Comparison of ENCODE assay signal across 8 mouse cellular contexts in genomic region chr1:89457126-89458031, GRCm38 (mm10). TPM values are rescaled to one million over a fixed set of nuclear protein-coding genes. Genes with fewer than 3 reads are reported as not detected.
DNase-seq lines count a peak whose midpoint lies in the region; ATAC-seq and TF ChIP-seq lines count a peak whose summit lies in the region.

No protein-coding gene starts in this region.

- H3K27ac ChIP-seq in layer of hippocampus, adult 2 months: peak overlapping the region; percentile 36; the same call in 1 of the 2 replicates
- H3K27ac ChIP-seq in embryonic facial prominence, embryonic 10.5 days (replicated peaks): no peak overlapping the region
- H3K27ac ChIP-seq in neural tube, embryonic 13.5 days (replicated peaks): 0 out of 2 replicates have a peak overlapping the region, but pooled peaks have one; percentile 19

- peaks cover 14% of the 10 kb centered on the region for H3K36me3 ChIP-seq in embryonic facial prominence, embryonic 10.5 days (replicated peaks)
- H3K36me3 ChIP-seq in neural tube, embryonic 13.5 days: no peaks in the 10 kb centered on the region

- peak overlapping the region; percentile 94 for H3K9ac ChIP-seq in neural tube, embryonic 13.5 days

- peaks cover 64% of the 10 kb centered on the region for H3K4me1 ChIP-seq in embryonic facial prominence, embryonic 10.5 days
- H3K4me1 ChIP-seq in neural tube, embryonic 13.5 days (replicated peaks): peaks cover 44% of the 10 kb centered on the region

- H3K9me3 ChIP-seq in embryonic facial prominence, embryonic 10.5 days: peaks cover 11% of the 10 kb centered on the region; the same call in 1 of the 2 replicates
- peaks cover 6% of the 10 kb centered on the region for H3K9me3 ChIP-seq in neural tube, embryonic 13.5 days

- H3K27me3 ChIP-seq in embryonic facial prominence, embryonic 10.5 days (replicated peaks; ENCODE audit: low read depth, poor library complexity, severe bottlenecking): peaks cover 7% of the 10 kb centered on the region; the same call in 1 of the 2 replicates
- no peaks in the 10 kb centered on the region for H3K27me3 ChIP-seq in neural tube, embryonic 13.5 days

- peak overlapping the region; percentile 90 for H3K4me2 ChIP-seq in neural tube, embryonic 13.5 days

- TF ChIP-seq CTCF in layer of hippocampus, adult 2 months (conservative IDR thresholded peaks at IDR 0.05): no peak

- ATAC-seq in neural tube, embryonic 13.5 days (ENCODE audit: low read depth): no peak

- peak overlapping the region; percentile 84; the same call in 1 of the 2 replicates for H3K4me3 ChIP-seq in layer of hippocampus, adult 2 months
- H3K4me3 ChIP-seq in embryonic facial prominence, embryonic 10.5 days: peak overlapping the region; percentile 90
- H3K4me3 ChIP-seq in neural tube, embryonic 13.5 days: peak overlapping the region; percentile 87

- DNase-seq in layer of hippocampus, adult 2 months (ENCODE audit: low spot score in 2 of 2): no peak
- no peak for DNase-seq in layer of hippocampus, postnatal 14 days (ENCODE audit: low spot score in 2 of 2)
- DNase-seq in embryonic facial prominence, embryonic 10.5 days (ENCODE audit: low spot score): no peak
- DNase-seq in kidney, adult 8-10 months: peak; percentile 52 to 71
- no peak for DNase-seq in spleen, postnatal 10 days (ENCODE audit: low spot score in 2 of 2)
- DNase-seq in layer of hippocampus, adult 9-10 months (ENCODE audit: low spot score): no peak
- no peak for DNase-seq in spleen, postnatal 14 days (ENCODE audit: low spot score in 2 of 2)

- 52% methylated on average over 17 of the region's 17 CpGs for WGBS in embryonic facial prominence, embryonic 10.5 days
- 57% methylated on average over 17 of the region's 17 CpGs for WGBS in neural tube, embryonic 13.5 days

RNA-seq across cellular contexts. Expression of gene Agap1, which starts 2.8 kb away (rescaled TPM):
- 100 to 1,000 TPM; 292 to 293 TPM for total RNA-seq in layer of hippocampus, adult 2 months (2021)
- 100 to 1,000 TPM; 225 to 280 TPM for total RNA-seq in layer of hippocampus, postnatal 14 days (2021)
- polyA plus RNA-seq in embryonic facial prominence, embryonic 10.5 days (2016; fragmentation: Nextera tagmentation; extraction: Ambion mirVana): 13.6 and 14.8 TPM in 2 replicates
- 48.1 and 52.9 TPM in 2 replicates for polyA plus RNA-seq in neural tube, embryonic 13.5 days (2015; fragmentation: Nextera tagmentation; extraction: Ambion mirVana)

Comparison
In these comparisons a context has a peak if more than half of its experiments do, and no peak if none do; other contexts are left out.
1. DNase-seq: peak in kidney, adult 8-10 months (2 of 2); none in layer of hippocampus, adult 2 months (0 of 2), layer of hippocampus, postnatal 14 days (0 of 2), embryonic facial prominence, embryonic 10.5 days (single experiment), spleen, postnatal 10 days (0 of 2), layer of hippocampus, adult 9-10 months (single experiment) and spleen, postnatal 14 days (0 of 2).
2. Peak in every context shown above with its lines, with median percentiles within 50 percentile points of each other: H3K4me3 ChIP-seq.